Mouse (Mus musculus): ENCODE results near the gene Hrk. TPM values are rescaled to one million over a fixed set of nuclear protein-coding genes. Genes with fewer than 3 reads are reported as not detected.

Gene Hrk
- total and polyA plus RNA-seq, 3 experiments, result 0.20 to 0.50 (median 0.50) TPM

DNA sequence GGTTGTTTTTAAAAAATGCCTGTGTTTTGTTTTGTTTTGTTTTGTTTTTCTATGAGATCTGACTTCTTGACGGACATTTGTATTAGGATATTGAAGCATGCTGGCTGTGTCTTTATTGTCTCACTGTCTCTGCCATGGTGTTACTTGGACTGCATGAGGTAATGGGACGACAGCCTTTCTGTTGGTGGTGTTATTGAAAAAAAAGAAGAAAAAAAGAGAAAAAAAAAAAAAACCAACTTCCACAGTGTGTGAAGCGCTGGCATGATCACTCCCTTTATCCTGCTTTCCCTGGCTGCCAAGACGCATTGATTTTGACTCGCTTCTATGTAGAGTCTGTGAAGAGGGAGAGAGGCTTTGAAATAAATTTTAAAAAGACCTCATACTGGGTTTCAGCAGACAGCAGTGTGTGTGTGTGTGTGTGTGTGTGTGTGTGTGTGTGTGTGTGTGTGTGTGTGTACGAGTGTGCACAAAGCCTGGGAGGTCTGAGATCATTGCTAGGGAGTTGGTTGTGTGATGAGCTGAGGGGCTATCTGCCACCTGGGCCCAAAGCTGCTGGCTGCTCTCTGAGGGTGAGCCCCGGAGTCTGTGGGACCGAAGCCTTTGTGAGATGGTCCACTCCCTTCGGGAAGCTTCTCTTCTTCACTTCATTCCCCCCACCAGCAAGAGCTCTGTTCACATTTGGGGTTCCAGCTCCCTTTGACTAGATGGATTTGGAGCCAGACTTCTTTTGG lies 22.6 kb downstream of the Hrk start:
- no peaks in the 10 kb centered on the region for H3K36me3 ChIP-seq (ENCODE audit: control insufficient read depth, insufficient read depth, low read length)
- TF ChIP-seq POLR2A (IDR thresholded peaks at IDR 0.05; ENCODE audit: insufficient read depth, low read depth, low read length), result no peak
- TF ChIP-seq CTCF (IDR thresholded peaks at IDR 0.05), result no peak
- no peak for TF ChIP-seq EP300 (IDR thresholded peaks at IDR 0.05; ENCODE audit: insufficient read depth, low read depth, low read length)

DNA sequence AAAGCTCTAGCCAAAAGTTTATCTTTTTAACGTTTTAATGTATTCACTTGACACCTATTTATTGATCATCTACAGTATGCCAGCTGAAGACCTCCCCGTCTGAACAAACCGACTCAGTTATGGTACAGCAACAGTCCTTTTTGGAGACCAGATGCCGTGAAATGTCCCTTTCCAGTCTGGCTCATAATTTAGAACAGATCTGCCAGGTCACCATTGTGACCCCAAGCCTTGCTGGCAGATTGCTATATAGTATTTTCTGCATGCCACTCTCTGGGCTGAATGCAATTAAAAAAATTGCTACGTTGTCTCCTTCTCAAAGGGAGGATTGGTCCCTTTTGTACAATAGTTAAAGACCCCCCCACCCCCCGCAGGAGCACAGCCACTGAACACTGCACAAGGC lies 23.9 kb downstream of the Hrk start:
- TF ChIP-seq CTCF (IDR thresholded peaks at IDR 0.05) (no peak), EP300 (IDR thresholded peaks at IDR 0.05; ENCODE audit: insufficient read depth, low read depth, low read length) (no peak), POLR2A (IDR thresholded peaks at IDR 0.05; ENCODE audit: insufficient read depth, low read depth, low read length) (no peak)

More for the DNA sequence above, 22.6 kb downstream of the Hrk start:
- Histone ChIP-seq H3K27ac (no peak overlapping the region), H3K79me2 (replicated peaks; ENCODE audit: control insufficient read depth, insufficient read depth, low read length) (no peaks in the 10 kb centered on the region), H3K27me3 (ENCODE audit: control insufficient read depth, insufficient read depth, low read length) (no peaks in the 10 kb centered on the region), H3K4me3 (no peak overlapping the region), H3K4me1 (ENCODE audit: control insufficient read depth, insufficient read depth, low read length) (no peaks in the 10 kb centered on the region), H3K9ac (ENCODE audit: low read depth, low read length) (no peak overlapping the region)
- no peak for DNase-seq
- intact Hi-C loops (cut with DNase I), result no loop called here
- 73% methylated on average over 9 of the region's 9 CpGs for WGBS

DNA sequence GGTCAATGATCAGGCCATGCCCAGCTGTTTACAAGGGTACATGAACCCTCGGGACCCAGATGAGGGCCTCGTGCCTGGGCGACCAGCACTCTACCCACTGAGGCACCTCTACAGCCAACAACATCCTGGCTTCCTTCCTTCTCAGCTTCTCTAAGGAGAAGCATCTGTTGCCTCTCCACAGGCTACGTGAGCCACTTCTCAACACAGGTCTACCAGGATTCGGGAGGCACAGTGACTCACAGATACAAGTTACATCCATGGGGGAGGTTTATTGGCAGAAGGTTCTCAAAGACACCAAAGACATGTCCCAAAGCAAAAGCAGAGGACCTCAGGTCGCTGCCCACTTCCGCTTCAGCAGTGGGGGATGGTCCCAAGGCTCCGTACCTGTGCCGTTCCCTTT lies 26.0 kb downstream of the Hrk start:
- WGBS, result 72% methylated on average over 9 of the region's 9 CpGs
- Histone ChIP-seq H3K4me1 (ENCODE audit: control insufficient read depth, insufficient read depth, low read length) (no peaks in the 10 kb centered on the region), H3K4me3 (no peak overlapping the region), H3K36me3 (ENCODE audit: control insufficient read depth, insufficient read depth, low read length) (no peaks in the 10 kb centered on the region), H3K9ac (ENCODE audit: low read depth, low read length) (no peak overlapping the region), H3K27me3 (ENCODE audit: control insufficient read depth, insufficient read depth, low read length) (no peaks in the 10 kb centered on the region), H3K27ac (no peak overlapping the region), H3K79me2 (replicated peaks; ENCODE audit: control insufficient read depth, insufficient read depth, low read length) (no peaks in the 10 kb centered on the region)
- intact Hi-C loops (cut with DNase I), result no loop called here
- no peak for DNase-seq
- TF ChIP-seq EP300 (IDR thresholded peaks at IDR 0.05; ENCODE audit: insufficient read depth, low read depth, low read length) (no peak), CTCF (IDR thresholded peaks at IDR 0.05) (no peak), POLR2A (IDR thresholded peaks at IDR 0.05; ENCODE audit: insufficient read depth, low read depth, low read length) (no peak)

More for the DNA sequence above, 23.9 kb downstream of the Hrk start:
- no peak for DNase-seq
- 71% methylated on average over 6 of the region's 6 CpGs for WGBS
- Histone ChIP-seq H3K4me3 (no peak overlapping the region), H3K79me2 (replicated peaks; ENCODE audit: control insufficient read depth, insufficient read depth, low read length) (no peaks in the 10 kb centered on the region), H3K27me3 (ENCODE audit: control insufficient read depth, insufficient read depth, low read length) (no peaks in the 10 kb centered on the region), H3K4me1 (ENCODE audit: control insufficient read depth, insufficient read depth, low read length) (no peaks in the 10 kb centered on the region), H3K9ac (ENCODE audit: low read depth, low read length) (no peak overlapping the region), H3K27ac (no peak overlapping the region), H3K36me3 (ENCODE audit: control insufficient read depth, insufficient read depth, low read length) (no peaks in the 10 kb centered on the region)
- intact Hi-C loops (cut with DNase I), result no loop called here

DNA sequence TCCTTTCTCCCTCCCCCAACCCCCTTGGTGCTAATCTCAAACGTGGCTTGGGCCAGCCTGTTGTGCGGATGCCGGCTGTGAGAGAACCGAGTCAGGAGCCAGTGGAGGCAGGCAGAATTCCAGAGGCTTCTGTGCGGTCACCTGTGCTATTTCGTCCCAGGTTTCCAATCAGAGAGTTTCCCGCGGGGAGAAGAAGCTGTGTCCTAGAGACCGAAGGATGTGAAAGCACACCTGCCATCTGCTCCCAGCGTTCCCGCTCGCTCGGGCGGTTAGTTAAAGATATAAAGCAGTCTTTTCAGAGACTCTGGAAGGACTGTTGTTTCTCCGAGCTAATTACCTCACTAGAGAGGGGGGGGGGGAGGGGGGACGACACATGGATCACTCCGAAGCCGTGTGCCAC lies 27.8 kb downstream of the Hrk start:
- no peak overlapping the region for H3K9ac ChIP-seq (ENCODE audit: low read depth, low read length)
- no peak for DNase-seq
- no peaks in the 10 kb centered on the region for H3K4me1 ChIP-seq (ENCODE audit: control insufficient read depth, insufficient read depth, low read length)
- no peak overlapping the region for H3K27ac ChIP-seq
- intact Hi-C loops (cut with DNase I), result no loop called here
- TF ChIP-seq POLR2A (IDR thresholded peaks at IDR 0.05; ENCODE audit: insufficient read depth, low read depth, low read length) (no peak), EP300 (IDR thresholded peaks at IDR 0.05; ENCODE audit: insufficient read depth, low read depth, low read length) (no peak), CTCF (IDR thresholded peaks at IDR 0.05) (no peak)
- H3K79me2 ChIP-seq (replicated peaks; ENCODE audit: control insufficient read depth, insufficient read depth, low read length), result no peaks in the 10 kb centered on the region
- no peak overlapping the region for H3K4me3 ChIP-seq
- H3K36me3 ChIP-seq (ENCODE audit: control insufficient read depth, insufficient read depth, low read length), result no peaks in the 10 kb centered on the region
- no peaks in the 10 kb centered on the region for H3K27me3 ChIP-seq (ENCODE audit: control insufficient read depth, insufficient read depth, low read length)
- 31% methylated on average over 18 of the region's 18 CpGs for WGBS

DNA sequence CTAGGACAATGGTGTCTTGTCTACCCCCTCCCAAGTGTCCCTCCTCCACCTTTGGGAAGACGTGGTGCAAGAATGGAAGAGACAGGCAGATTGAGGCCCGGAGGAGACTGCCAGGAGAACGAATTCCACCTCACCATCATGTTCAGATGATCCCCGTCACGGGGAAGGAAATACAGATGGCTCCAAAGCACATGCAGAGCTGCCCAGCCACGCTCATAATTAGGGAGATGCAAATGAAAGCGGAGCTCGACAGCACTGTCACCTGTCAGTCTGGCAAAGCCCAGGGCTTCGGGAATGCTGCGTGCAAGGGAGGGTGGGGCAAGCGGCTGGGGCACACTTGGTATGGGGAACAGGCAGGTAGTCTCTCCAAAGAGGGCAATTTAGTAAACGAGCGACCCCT lies 33.0 kb downstream of the Hrk start:
- Histone ChIP-seq H3K79me2 (replicated peaks; ENCODE audit: control insufficient read depth, insufficient read depth, low read length) (no peaks in the 10 kb centered on the region), H3K9ac (ENCODE audit: low read depth, low read length) (no peak overlapping the region), H3K36me3 (ENCODE audit: control insufficient read depth, insufficient read depth, low read length) (no peaks in the 10 kb centered on the region), H3K27ac (no peak overlapping the region), H3K4me3 (no peak overlapping the region), H3K27me3 (ENCODE audit: control insufficient read depth, insufficient read depth, low read length) (no peaks in the 10 kb centered on the region), H3K4me1 (ENCODE audit: control insufficient read depth, insufficient read depth, low read length) (no peaks in the 10 kb centered on the region)
- intact Hi-C loops (cut with DNase I), result no loop called here
- no peak for DNase-seq
- WGBS, result 77% methylated on average over 13 of the region's 13 CpGs
- TF ChIP-seq CTCF (IDR thresholded peaks at IDR 0.05) (no peak), EP300 (IDR thresholded peaks at IDR 0.05; ENCODE audit: insufficient read depth, low read depth, low read length) (no peak), POLR2A (IDR thresholded peaks at IDR 0.05; ENCODE audit: insufficient read depth, low read depth, low read length) (no peak)

DNA sequence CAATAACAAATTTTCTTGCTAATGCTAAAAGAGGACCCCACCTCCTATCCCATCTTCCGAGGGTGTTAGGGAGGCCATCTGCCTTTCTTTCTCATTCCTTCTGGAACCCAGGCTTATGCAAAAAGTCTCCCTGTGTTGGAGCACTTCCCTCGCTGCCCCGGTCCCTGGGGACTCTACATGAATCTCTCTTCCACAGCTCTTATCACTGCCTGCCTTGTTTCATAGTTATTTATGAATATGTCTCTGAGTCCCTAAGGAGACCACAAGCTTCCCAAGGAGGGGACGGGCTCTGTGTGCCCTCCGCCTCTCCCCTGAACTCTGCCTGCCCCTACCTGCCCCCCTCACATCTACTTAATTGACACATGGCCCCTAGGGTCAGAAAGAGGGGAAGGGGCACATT lies 35.2 kb downstream of the Hrk start:
- WGBS, result 66% methylated on average over 5 of the region's 5 CpGs
- TF ChIP-seq EP300 (IDR thresholded peaks at IDR 0.05; ENCODE audit: insufficient read depth, low read depth, low read length), result no peak
- no peak for TF ChIP-seq CTCF (IDR thresholded peaks at IDR 0.05)
- no peak for TF ChIP-seq POLR2A (IDR thresholded peaks at IDR 0.05; ENCODE audit: insufficient read depth, low read depth, low read length)
- H3K79me2 ChIP-seq (replicated peaks; ENCODE audit: control insufficient read depth, insufficient read depth, low read length), result no peaks in the 10 kb centered on the region
- no peaks in the 10 kb centered on the region for H3K4me1 ChIP-seq (ENCODE audit: control insufficient read depth, insufficient read depth, low read length)
- no peaks in the 10 kb centered on the region for H3K27me3 ChIP-seq (ENCODE audit: control insufficient read depth, insufficient read depth, low read length)
- H3K36me3 ChIP-seq (ENCODE audit: control insufficient read depth, insufficient read depth, low read length), result no peaks in the 10 kb centered on the region
- intact Hi-C loops (cut with DNase I), result no loop called here
- H3K4me3 ChIP-seq, result no peak overlapping the region
- DNase-seq, result no peak
- H3K27ac ChIP-seq, result no peak overlapping the region
- H3K9ac ChIP-seq (ENCODE audit: low read depth, low read length), result no peak overlapping the region

Measured in heart, adult 2 months (tissue).